Mouse (Mus musculus) cerebellum, adult 11 months (tissue): ENCODE data around the gene Ear1.
A peak's percentile ranks its signal among the peaks of the same experiment; 100 is the strongest.
"Not testable (repeated sequence)": the region's sequence is repeated elsewhere in the genome, so short reads cannot be mapped to it uniquely, and the experiment has no call there.

Experiments
- DNase-seq: peaks from one replicate; pipeline ENCODE4 v3.0.0; 2022

Ear1 gene

DNA sequence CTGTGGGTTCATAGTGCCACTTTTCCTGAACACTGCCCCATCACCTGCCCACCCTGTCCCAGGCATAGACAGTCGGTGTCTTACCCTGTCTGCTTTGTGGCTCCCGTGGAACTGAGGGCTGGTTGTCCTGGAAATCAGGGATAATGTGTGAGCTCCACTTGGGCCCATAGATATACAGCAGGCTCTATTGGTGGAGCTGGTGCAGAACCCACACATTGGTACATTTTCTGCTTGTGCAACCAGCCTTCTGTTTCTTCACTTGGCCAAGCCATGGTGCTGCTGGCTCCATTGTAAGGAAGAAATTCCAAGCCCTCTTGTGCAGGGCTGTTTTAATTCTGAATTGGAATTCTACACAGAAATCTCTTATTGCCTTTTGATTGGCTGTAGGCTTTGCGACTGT, at the start of gene Ear1:
Ear1 (minus strand) TSS at position 101 of the 400 bp plus-strand sequence.
- not testable (repeated sequence) for DNase-seq

GRCm38 (mm10) chr14:43924688-43925403, 49.5 kb upstream of the Ear1 start, which contains the start of gene Gm8113:
Gene Gm8113, plus strand, starts transcription at chr14:43925390.
- DNase-seq: peak; percentile 9

- not testable (repeated sequence) for DNase-seq
Observed at GRCm38 (mm10) chr14:43923459-43923858, 48.1 kb upstream of the Ear1 start, which contains the start of gene Ear10. Gene Ear10, minus strand, starts transcription at chr14:43923559.

- not testable (repeated sequence) for DNase-seq
Observed at GRCm38 (mm10) chr14:43918214-43918613, 42.9 kb upstream of the Ear1 start.

GRCm38 (mm10) chr14:43898577-43898976, 23.3 kb upstream of the Ear1 start:
- not testable (repeated sequence) for DNase-seq

GRCm38 (mm10) chr14:43895357-43895756, 20.0 kb upstream of the Ear1 start:
- DNase-seq: not testable (repeated sequence)

- not testable (repeated sequence) for DNase-seq
Observed at GRCm38 (mm10) chr14:43891288-43891687, 16.0 kb upstream of the Ear1 start.

DNA sequence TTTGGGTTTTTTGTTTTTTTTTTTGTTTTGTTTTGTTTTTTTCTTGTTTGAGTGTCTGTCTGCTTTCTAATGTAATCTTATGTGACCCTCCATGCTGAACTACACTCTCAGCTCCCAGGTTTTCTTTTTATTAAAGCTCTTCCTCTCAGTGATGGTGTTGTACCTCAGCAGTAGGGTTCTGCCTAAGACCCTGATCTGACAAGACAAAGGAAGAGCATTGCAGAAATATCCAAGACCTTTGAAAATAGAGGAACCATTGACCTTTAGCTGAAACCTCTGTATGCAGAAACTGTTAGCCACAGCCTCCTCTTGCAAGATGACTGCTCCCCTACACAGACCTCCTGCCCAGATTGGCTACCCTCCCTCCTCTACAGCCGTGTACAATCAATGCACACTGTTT, 10.9 kb upstream of the Ear1 start:
- not testable (repeated sequence) for DNase-seq

GRCm38 (mm10) chr14:43879966-43880545, 4.7 kb upstream of the Ear1 start:
- not testable (repeated sequence) for DNase-seq

DNA sequence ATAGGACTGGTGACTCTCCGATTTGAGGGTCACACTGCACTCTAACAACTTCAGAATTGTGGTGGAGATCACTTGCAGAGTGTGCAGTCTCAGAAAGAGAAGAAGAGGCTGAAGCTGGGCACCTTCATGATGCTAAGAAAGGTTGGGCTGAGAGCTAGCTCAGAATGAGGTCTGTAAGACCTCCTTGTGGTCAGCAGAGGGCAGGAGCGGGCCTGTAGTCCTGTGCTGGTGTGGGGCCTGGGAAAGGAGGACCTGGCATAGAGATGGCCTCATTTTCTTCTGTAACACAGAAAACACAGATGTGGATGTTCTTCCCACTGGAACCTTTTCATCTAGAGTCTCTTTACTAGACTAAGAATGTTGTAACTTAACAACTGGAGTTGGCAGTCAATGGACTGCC, 2.5 kb upstream of the Ear1 start:
- DNase-seq: not testable (repeated sequence)

DNA sequence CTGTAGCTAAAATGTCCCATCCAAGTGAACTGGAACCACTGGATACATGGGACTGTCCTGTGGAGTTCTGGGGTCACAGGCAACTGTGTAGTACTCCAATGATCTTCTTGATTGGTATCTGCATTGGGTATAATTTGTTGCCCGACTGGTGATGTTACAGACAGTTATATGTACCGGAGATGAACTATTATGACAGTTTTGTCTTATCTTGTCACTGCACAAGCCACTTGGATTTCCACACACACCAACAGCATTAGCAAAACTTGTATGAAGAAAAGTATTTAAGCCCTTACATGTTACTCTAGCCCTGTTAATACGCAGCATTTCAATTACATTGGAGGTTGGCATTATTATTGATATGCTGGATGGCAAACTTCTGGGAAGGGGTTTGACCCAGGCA, 455 bp downstream of the Ear1 start:
- DNase-seq: not testable (repeated sequence)

DNA sequence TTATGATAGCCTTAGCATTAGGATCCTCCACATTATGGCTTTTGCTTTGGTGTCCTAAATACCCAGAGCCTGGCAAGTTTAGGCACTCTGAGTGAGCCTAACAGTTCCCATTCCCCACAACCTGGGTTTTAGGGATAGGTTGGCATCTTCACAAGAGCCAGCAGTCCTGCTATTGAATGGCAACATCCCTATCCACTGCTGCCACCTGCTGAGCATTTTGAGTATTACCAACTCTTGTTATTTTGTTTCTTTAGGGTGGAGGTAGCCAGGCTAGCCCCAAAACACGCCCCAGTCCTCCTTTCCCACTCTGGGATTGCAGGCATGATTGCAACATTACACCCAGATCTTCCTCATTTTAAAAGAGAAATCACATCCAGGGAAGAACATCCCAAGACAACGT, 14.8 kb downstream of the Ear1 start:
- peak; percentile 0 for DNase-seq

GRCm38 (mm10) chr14:43859465-43859864, 15.9 kb downstream of the Ear1 start:
- not testable (repeated sequence) for DNase-seq

DNA sequence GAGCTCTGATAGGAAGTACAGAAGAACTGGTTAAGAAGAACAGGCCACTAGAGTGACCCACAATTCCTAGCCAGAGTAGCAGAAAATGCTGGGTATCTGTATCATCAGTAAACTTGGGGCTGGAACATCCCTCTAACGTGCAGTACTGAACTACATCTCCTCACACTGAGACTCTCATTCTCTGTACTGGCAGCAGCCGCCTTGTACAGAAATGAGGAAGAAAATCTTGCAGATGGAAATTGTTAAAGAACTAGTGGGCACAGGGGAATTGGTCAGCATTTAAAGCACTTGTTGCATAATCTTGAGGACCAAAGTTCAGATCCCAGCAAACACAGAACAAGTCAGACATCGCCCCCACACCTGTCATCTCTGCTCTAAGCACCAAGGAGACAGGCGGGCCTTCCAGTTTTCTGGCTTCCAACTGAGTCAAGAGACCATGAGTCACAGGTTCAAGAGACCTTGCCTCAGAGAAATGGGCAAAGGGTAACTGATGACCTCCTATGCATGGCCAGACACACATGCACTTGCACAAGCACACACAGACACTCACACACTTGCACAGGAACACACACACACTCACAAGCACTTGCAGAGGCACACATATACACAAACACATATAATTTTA, 31.3 kb downstream of the Ear1 start:
- DNase-seq: not testable (repeated sequence)

GRCm38 (mm10) chr14:43840976-43841375, 34.3 kb downstream of the Ear1 start:
- not testable (repeated sequence) for DNase-seq

DNA sequence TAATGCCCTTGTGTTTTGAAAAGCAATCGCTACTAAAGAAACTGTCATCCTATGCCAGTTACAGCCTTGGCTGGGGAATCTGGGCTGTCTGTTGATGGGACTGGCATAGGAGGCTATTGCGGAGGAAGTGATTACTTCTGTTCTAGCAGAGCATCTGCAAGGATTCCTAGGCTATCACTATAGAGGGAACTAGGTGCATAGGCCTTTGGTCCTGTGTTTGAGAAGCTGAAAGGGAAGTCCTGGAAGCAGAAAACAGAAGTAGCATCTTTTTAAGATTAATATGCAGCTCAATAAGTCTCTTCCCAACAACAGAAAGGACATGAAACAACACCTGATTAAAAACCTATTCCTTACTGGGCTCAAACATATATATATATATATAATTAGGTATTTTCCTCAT, 40.0 kb downstream of the Ear1 start:
- not testable (repeated sequence) for DNase-seq

- not testable (repeated sequence) for DNase-seq
Observed at GRCm38 (mm10) chr14:43830385-43830784, 44.9 kb downstream of the Ear1 start.

- not testable (repeated sequence) for DNase-seq
Observed at GRCm38 (mm10) chr14:43824176-43824575, 51.1 kb downstream of the Ear1 start.

DNA sequence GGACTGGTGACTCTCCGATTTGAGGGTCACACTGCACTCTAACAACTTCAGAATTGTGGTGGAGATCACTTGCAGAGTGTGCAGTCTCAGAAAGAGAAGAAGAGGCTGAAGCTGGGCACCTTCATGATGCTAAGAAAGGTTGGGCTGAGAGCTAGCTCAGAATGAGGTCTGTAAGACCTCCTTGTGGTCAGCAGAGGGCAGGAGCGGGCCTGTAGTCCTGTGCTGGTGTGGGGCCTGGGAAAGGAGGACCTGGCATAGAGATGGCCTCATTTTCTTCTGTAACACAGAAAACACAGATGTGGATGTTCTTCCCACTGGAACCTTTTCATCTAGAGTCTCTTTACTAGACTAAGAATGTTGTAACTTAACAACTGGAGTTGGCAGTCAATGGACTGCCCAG, 53.4 kb downstream of the Ear1 start:
- not testable (repeated sequence) for DNase-seq

DNA sequence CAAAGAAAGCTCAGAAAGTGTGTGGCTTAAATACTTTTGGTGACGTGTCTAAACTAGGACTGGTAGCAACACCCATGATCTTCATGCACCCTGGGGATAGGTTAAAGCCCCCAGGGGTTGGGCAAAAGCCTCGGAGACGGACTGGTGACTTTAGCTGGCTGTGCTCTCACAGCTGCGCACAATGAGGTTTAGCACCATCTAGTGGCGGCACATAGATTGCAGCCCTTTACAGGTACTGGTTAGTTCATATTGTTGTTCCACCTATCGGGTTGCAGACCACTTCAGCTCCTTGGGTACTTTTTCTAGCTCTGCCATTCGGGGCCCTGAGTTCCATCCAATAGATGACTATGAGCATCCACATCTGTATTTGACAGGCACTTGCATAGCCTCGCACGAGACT, 62.9 kb downstream of the Ear1 start:
- not testable (repeated sequence) for DNase-seq

DNA sequence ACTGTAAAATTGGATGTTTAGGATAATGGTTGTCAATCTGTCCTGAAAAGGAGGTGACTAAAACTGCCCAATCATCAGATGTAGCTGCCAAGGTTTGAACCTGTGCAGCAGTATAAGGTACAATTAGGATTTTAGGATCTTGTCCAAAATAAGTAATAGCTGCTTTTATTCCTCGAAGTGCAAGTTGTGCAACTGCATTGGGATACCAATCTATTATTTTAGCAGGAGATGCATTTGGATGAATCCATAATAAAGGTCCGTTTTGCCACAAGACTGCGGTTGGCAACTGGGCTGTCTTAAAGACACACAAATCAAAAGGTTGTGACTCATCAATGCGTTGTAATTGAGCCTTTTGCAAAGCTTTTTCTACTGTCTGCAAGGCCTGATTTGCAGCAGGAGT, 67.2 kb downstream of the Ear1 start:
- DNase-seq: not testable (repeated sequence)

GRCm38 (mm10) chr14:43804435-43804834, 70.9 kb downstream of the Ear1 start:
- not testable (repeated sequence) for DNase-seq

- DNase-seq: not testable (repeated sequence)
Observed at GRCm38 (mm10) chr14:43796905-43797470, 78.3 kb downstream of the Ear1 start.
